Mouse (Mus musculus) gastrocnemius, adult 2 months (tissue): ENCODE data around the gene Gnpat. TPM values are rescaled to one million over a fixed set of nuclear protein-coding genes. Genes with fewer than 3 reads are reported as not detected.

Experiments used
- DNase-seq: peaks from one replicate; pipeline ENCODE4 v3.0.0; 2022
- H3K27ac ChIP-seq: fragments of 200-600 bp; 2 replicates; pipeline ENCODE4 v1.8.1; 2022; ENCODE audit warnings: mild to moderate bottlenecking
- H3K4me3 ChIP-seq: fragments of 200-600 bp; 2 replicates; pipeline ENCODE4 v1.8.1; 2022; ENCODE audit warnings: mild to moderate bottlenecking, moderate library complexity
- CTCF ChIP-seq: fragments of 200-600 bp; IDR thresholded peaks from 2 replicates; pipeline ENCODE4 v1.8.1; 2022; ENCODE audit warnings: antibody characterized with exemption, mild to moderate bottlenecking, moderate library complexity
- intact Hi-C: fragments of 180-260 bp; cut with DNase I; formaldehyde crosslinking; loops from one replicate; pipeline ENCODE4 v1.15.1; 2025
- total RNA-seq, 2 experiments: library from RNA; stranded (reverse); gene quantifications; 2 replicates each; pipeline ENCODE4 v1.2.3; 2021

Gene Gnpat
- total RNA-seq, 2 experiments from 2014 or later = 157 to 173 TPM

DNA sequence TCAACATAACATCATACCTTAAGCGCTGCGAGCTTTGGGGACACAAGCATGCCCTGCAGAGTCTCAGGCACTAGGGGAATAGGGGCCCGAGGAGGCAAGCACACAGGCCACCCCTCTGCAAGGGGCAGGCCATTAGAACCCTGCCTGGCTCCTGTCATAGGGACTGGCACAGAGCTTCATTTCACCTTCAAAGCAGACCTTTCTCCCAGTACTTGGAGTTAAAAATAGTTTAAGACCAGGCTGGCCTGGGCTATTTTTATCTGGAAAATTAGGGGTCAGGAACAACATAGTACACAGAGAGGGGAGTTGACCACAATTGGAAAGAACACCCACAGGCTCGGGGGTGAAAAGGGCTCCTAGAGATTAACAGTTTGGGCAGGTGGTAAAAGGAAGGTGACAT, 74.5 kb downstream of the Gnpat start:
- no peak for TF ChIP-seq CTCF
- Histone ChIP-seq H3K4me3 (no peak overlapping the region; the same call in 1 of the 2 replicates), H3K27ac (peak overlapping the region; percentile 90)
- intact Hi-C loops = no loop called here
- DNase-seq = peak; percentile 51

Other genes starting within 250 kb of the Gnpat start
- gene 2310022B05Rik, start 199.7 kb upstream of the Gnpat start, total RNA-seq = 10 to 100 TPM; 10.4 to 17.3 TPM
- gene Ttc13, start 141.1 kb upstream of the Gnpat start, total RNA-seq = 10 to 100 TPM; 19.3 to 20.8 TPM
- gene Arv1, start 140.9 kb upstream of the Gnpat start, total RNA-seq = 1 to 10 TPM; 2.9 to 3.5 TPM
- gene Fam89a, start 111.2 kb upstream of the Gnpat start, total RNA-seq = 1 to 10 TPM in 1 of 2 experiments, under 1 TPM in 1; 0.54 to 1.2 TPM
- under 1 TPM; 0.06 to 0.10 TPM for gene Trim67, start 69.9 kb upstream of the Gnpat start, total RNA-seq
- 10 to 100 TPM; 29.7 to 34.0 TPM for gene 2810004N23Rik, start 87 bp downstream of the Gnpat start, total RNA-seq
- 1 to 10 TPM; 7.6 to 7.8 TPM for gene Exoc8, start 34.7 kb downstream of the Gnpat start, total RNA-seq
- gene Sprtn, start 34.9 kb downstream of the Gnpat start, total RNA-seq = 1 to 10 TPM; 6.7 to 7.5 TPM
- gene Egln1, start 86.3 kb downstream of the Gnpat start, total RNA-seq = 100 to 1,000 TPM; 159 to 192 TPM
- gene Tsnax, start 150.0 kb downstream of the Gnpat start, total RNA-seq = 10 to 100 TPM; 74.2 to 82.9 TPM
- gene Disc1, start 191.2 kb downstream of the Gnpat start, total RNA-seq = 1 to 10 TPM in 1 of 2 experiments, under 1 TPM in 1; 0.84 to 1.3 TPM